Mouse (Mus musculus): Measurements from ENCODE around the gene Klf7.

GRCm38 (mm10) chr1:63992506-63992905, 129.6 kb downstream of the Klf7 start:
- TF ChIP-seq POLR2A (IDR thresholded peaks at IDR 0.05; ENCODE audit: control insufficient read depth, extremely low read depth, insufficient read depth, low read length, poor library complexity) (no peak), CTCF (IDR thresholded peaks at IDR 0.05; ENCODE audit: borderline replicate concordance, control insufficient read depth, extremely low read depth, insufficient read depth, low read length, poor library complexity) (no peak)

Data from thymus, adult 2 months (tissue).